Mouse (Mus musculus) myocyte (in vitro differentiated cells): ENCODE measurements around the gene Cgnl1.

ENCODE experiments used
- E2F4 ChIP-seq: IDR thresholded peaks from one replicate; pipeline ENCODE4 v1.6.1; 2011; ENCODE audit warnings: mild to moderate bottlenecking, control low read depth, moderate library complexity; ENCODE audit not compliant: insufficient read depth
- MAX ChIP-seq: IDR thresholded peaks from one replicate; pipeline ENCODE4 v1.6.1; 2011; ENCODE audit warnings: low read depth, mild to moderate bottlenecking, control low read depth
- MYOD1 ChIP-seq, 3 experiments: IDR thresholded peaks; one replicate each; pipeline ENCODE4 v1.6.1; 2011; ENCODE audit warnings: control low read depth in 2 of 3, low read depth in 2 of 3, mild to moderate bottlenecking in 2 of 3, moderate library complexity in 1 of 3; ENCODE audit not compliant: insufficient read length in 2 of 3, control insufficient read depth in 1 of 3
- MYOG ChIP-seq, 3 experiments: IDR thresholded peaks; one replicate each; pipeline ENCODE4 v1.6.1; 2011; ENCODE audit warnings: control low read depth in 2 of 3, low read depth in 2 of 3, mild to moderate bottlenecking in 2 of 3; ENCODE audit not compliant: insufficient read length in 2 of 3, control insufficient read depth in 1 of 3, insufficient read depth in 1 of 3
- POLR2A ChIP-seq: IDR thresholded peaks from one replicate; pipeline ENCODE4 v1.6.1; 2011; ENCODE audit warnings: low read depth, mild to moderate bottlenecking, control low read depth, moderate library complexity; ENCODE audit not compliant: insufficient read length
- POLR2AphosphoS2 ChIP-seq: IDR thresholded peaks from one replicate; pipeline ENCODE4 v1.6.1; 2011; ENCODE audit warnings: low read depth, control low read depth; ENCODE audit not compliant: insufficient read length
- TCF12 ChIP-seq: IDR thresholded peaks from one replicate; pipeline ENCODE4 v1.6.1; 2011; ENCODE audit warnings: mild to moderate bottlenecking, control low read depth; ENCODE audit not compliant: poor library complexity, insufficient read depth, severe bottlenecking
- TCF3 ChIP-seq: IDR thresholded peaks from one replicate; pipeline ENCODE4 v1.6.1; 2011; ENCODE audit warnings: low read depth, control low read depth; ENCODE audit not compliant: insufficient read length
- USF1 ChIP-seq: IDR thresholded peaks from one replicate; pipeline ENCODE4 v1.6.1; 2011; ENCODE audit warnings: low read depth, mild to moderate bottlenecking, control low read depth, moderate library complexity

- TF ChIP-seq USF1 = no peak
- no peak for TF ChIP-seq MAX
- no peak for TF ChIP-seq POLR2A
- TF ChIP-seq POLR2AphosphoS2 = no peak
- no peak for TF ChIP-seq E2F4
- no peak for TF ChIP-seq TCF12
- TF ChIP-seq MYOD1 (IDR thresholded peaks at IDR 0.05; ENCODE audit: control insufficient read depth in 1 of 3, insufficient read length in 2 of 3, low read depth in 2 of 3) = no peak
- no peak for TF ChIP-seq MYOG (IDR thresholded peaks at IDR 0.05; ENCODE audit: control insufficient read depth in 1 of 3, insufficient read depth in 1 of 3, insufficient read length in 2 of 3, low read depth in 2 of 3)
- no peak for TF ChIP-seq TCF3
Observed at GRCm38 (mm10) chr9:71804116-71804515, 32.7 kb upstream of the Cgnl1 start.
